Mouse (Mus musculus): ENCODE results near the gene Galnt10. TPM values are rescaled to one million over a fixed set of nuclear protein-coding genes. Genes with fewer than 3 reads are reported as not detected.

Gene Galnt10
- polyA plus RNA-seq, 1 experiment from 2014 or later = 18.4 TPM

- Histone ChIP-seq H3K9ac (ENCODE audit: low read depth, low read length) (no peak overlapping the region), H3K27ac (peak overlapping the region; percentile 37; the same call in 1 of the 2 replicates), H3K4me2 (ENCODE audit: low read length) (peak overlapping the region; percentile 33; the same call in 1 of the 2 replicates), H3K4me1 (replicated peaks; ENCODE audit: insufficient read depth, low read length) (peaks cover 31% of the 10 kb centered on the region), H3K9me3 (replicated peaks; ENCODE audit: low read length) (no peaks in the 10 kb centered on the region), H3K36me3 (ENCODE audit: insufficient read depth, low read length) (no peaks in the 10 kb centered on the region), H3K4me3 (replicated peaks; ENCODE audit: low read depth, low read length) (no peak overlapping the region), H3K27me3 (ENCODE audit: insufficient read depth, low read length) (no peaks in the 10 kb centered on the region)
- no peak for TF ChIP-seq CTCF (IDR thresholded peaks at IDR 0.05; ENCODE audit: low read depth)
- ATAC-seq (replicated peaks; ENCODE audit: low FRiP score, low read depth) (no peak), DNase-seq (ENCODE audit: low spot score) (peak; percentile 50)
- WGBS = 25% methylated on average over 10 of the region's 10 CpGs
Measured at GRCm38 (mm10) chr11:57685689-57686454, 40.6 kb downstream of the Galnt10 start.

GRCm38 (mm10) chr11:57686797-57687196 is 41.6 kb downstream of the Galnt10 start:
- H3K4me1 ChIP-seq (replicated peaks; ENCODE audit: insufficient read depth, low read length) = peaks cover 31% of the 10 kb centered on the region
- no peak for TF ChIP-seq CTCF (IDR thresholded peaks at IDR 0.05; ENCODE audit: low read depth)

DNA sequence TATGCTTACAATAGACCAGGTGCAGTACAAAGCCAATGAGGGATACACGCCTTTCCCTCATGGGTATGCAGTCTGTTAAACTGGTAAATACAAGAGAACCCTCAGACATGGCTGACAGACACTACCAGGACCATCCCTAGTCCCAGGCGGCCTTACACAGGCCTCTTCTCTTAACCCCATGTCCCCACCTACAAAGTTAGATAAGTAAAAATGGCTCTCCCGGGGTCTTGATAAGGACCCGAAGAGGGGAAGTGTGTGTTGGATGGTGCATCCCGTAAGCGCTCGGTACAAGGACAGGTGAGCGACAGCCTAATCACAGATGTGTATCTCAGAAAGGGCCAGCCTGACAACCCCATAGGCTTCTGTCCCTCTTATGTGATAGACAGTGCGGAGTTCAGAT is 42.0 kb downstream of the Galnt10 start:
- Histone ChIP-seq H3K27ac (no peak overlapping the region), H3K4me1 (replicated peaks; ENCODE audit: insufficient read depth, low read length) (peaks cover 31% of the 10 kb centered on the region), H3K27me3 (ENCODE audit: insufficient read depth, low read length) (no peaks in the 10 kb centered on the region), H3K36me3 (ENCODE audit: insufficient read depth, low read length) (no peaks in the 10 kb centered on the region), H3K9ac (ENCODE audit: low read depth, low read length) (no peak overlapping the region), H3K4me2 (ENCODE audit: low read length) (no peak overlapping the region), H3K4me3 (replicated peaks; ENCODE audit: low read depth, low read length) (no peak overlapping the region), H3K9me3 (replicated peaks; ENCODE audit: low read length) (no peaks in the 10 kb centered on the region)
- DNase-seq (ENCODE audit: low spot score) (no peak), ATAC-seq (replicated peaks; ENCODE audit: low FRiP score, low read depth) (no peak)
- TF ChIP-seq CTCF (IDR thresholded peaks at IDR 0.05; ENCODE audit: low read depth) = no peak
- WGBS = 96% methylated on average over 9 of the region's 9 CpGs

More at GRCm38 (mm10) chr11:57686797-57687196, 41.6 kb downstream of the Galnt10 start:
- no peak for ATAC-seq (replicated peaks; ENCODE audit: low FRiP score, low read depth)
- no peaks in the 10 kb centered on the region for H3K36me3 ChIP-seq (ENCODE audit: insufficient read depth, low read length)
- WGBS = 84% methylated on average over 12 of the region's 12 CpGs
- no peaks in the 10 kb centered on the region for H3K9me3 ChIP-seq (replicated peaks; ENCODE audit: low read length)
- DNase-seq (ENCODE audit: low spot score) = no peak
- H3K9ac ChIP-seq (ENCODE audit: low read depth, low read length) = no peak overlapping the region
- no peak overlapping the region for H3K27ac ChIP-seq
- H3K4me2 ChIP-seq (ENCODE audit: low read length) = no peak overlapping the region
- no peaks in the 10 kb centered on the region for H3K27me3 ChIP-seq (ENCODE audit: insufficient read depth, low read length)
- H3K4me3 ChIP-seq (replicated peaks; ENCODE audit: low read depth, low read length) = no peak overlapping the region

DNA sequence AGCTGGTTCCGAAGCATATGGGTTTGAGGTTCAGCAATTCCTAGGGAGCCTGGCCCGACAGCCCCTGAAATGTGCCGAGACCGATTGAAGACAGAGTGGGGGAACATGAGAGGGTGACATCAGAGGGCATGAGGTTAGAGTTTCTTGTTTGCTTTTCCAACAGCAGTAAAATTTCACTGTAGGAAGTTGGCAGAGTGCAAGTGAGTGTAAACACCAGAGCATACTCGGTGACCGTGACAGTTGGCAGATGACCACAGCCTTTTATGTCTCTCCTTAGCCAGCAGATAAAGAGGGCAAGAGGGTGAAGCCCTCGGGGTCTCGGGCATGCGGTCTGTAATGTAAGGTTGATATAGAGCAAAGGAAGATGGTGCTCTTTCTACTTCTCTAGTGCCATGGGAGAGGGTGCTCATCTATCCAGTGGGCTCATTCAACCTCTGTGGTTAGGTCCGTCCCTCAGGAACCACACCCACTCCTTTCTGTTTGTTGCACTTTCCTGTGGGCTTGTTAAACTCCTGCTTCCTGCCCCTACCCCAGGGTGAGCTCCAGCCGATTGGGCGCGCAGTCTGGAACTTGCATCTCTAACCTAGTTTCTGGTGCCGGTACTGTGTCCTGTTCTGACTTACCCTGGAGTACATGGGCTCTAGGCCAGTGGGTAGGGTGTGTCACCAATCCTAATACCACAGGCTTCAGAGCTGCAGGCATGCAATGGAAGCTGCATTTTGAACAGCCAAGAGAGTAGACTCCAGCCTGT is 43.1 kb downstream of the Galnt10 start:
- H3K4me2 ChIP-seq (ENCODE audit: low read length) = no peak overlapping the region
- H3K4me3 ChIP-seq (replicated peaks; ENCODE audit: low read depth, low read length) = no peak overlapping the region
- H3K4me1 ChIP-seq (replicated peaks; ENCODE audit: insufficient read depth, low read length) = peaks cover 31% of the 10 kb centered on the region
- 29% methylated on average over 14 of the region's 14 CpGs for WGBS
- no peak overlapping the region for H3K9ac ChIP-seq (ENCODE audit: low read depth, low read length)
- no peak for TF ChIP-seq CTCF (IDR thresholded peaks at IDR 0.05; ENCODE audit: low read depth)
- no peaks in the 10 kb centered on the region for H3K27me3 ChIP-seq (ENCODE audit: insufficient read depth, low read length)
- no peaks in the 10 kb centered on the region for H3K36me3 ChIP-seq (ENCODE audit: insufficient read depth, low read length)
- ATAC-seq (replicated peaks; ENCODE audit: low FRiP score, low read depth) (no peak; the same call in 1 of the 2 replicates), DNase-seq (ENCODE audit: low spot score) (peak; percentile 71)
- H3K27ac ChIP-seq = peak overlapping the region; percentile 9; the same call in 1 of the 2 replicates
- H3K9me3 ChIP-seq (replicated peaks; ENCODE audit: low read length) = no peaks in the 10 kb centered on the region

DNA sequence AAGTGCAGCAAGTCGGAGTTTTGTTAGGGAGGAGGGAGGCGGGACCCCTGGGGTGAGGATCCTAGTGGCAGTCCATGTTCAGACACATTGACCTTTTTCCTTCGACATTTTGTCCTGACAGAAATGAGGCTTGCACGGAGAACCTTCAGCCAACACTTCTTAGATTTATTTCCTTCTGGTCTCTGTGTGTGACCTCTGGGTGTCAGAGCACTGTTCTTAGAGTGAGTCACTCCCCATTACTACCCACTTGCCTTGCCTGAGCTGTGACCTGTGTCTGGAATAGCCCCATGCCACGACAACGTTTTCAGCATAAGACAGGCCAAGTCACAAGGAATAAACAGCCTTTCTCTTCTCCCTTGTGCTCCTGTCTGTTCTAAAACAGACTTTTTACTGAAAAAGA is 44.6 kb downstream of the Galnt10 start:
- 32% methylated on average over 6 of the region's 6 CpGs for WGBS
- H3K36me3 ChIP-seq (ENCODE audit: insufficient read depth, low read length) = no peaks in the 10 kb centered on the region
- ATAC-seq (replicated peaks; ENCODE audit: low FRiP score, low read depth) (no peak), DNase-seq (ENCODE audit: low spot score) (no peak)
- no peaks in the 10 kb centered on the region for H3K27me3 ChIP-seq (ENCODE audit: insufficient read depth, low read length)
- H3K9ac ChIP-seq (ENCODE audit: low read depth, low read length) = no peak overlapping the region
- no peak overlapping the region for H3K27ac ChIP-seq
- H3K4me3 ChIP-seq (replicated peaks; ENCODE audit: low read depth, low read length) = no peak overlapping the region
- TF ChIP-seq CTCF (IDR thresholded peaks at IDR 0.05; ENCODE audit: low read depth) = no peak
- no peak overlapping the region for H3K4me2 ChIP-seq (ENCODE audit: low read length)
- H3K4me1 ChIP-seq (replicated peaks; ENCODE audit: insufficient read depth, low read length) = peaks cover 26% of the 10 kb centered on the region
- H3K9me3 ChIP-seq (replicated peaks; ENCODE audit: low read length) = no peaks in the 10 kb centered on the region

DNA sequence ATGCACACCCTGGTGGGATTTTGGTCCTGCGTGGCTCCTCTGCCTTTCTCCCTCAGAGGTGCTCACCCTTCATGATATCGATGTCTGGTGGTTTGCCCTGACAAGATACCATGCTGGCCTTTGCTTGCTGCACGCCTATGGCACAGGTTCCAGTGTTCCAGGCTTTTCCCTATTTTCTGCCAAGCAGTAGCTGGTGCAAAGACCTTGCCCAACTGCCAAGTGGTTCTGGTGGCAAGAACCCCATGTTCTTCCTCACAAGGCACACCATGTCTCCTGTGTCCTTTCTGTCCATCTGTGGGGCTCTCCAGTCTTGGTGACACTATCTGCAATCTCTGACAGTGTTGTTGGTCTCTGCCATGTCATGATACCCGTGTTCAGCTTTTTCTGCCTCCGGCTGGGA is 45.6 kb downstream of the Galnt10 start:
- peaks cover 22% of the 10 kb centered on the region for H3K4me1 ChIP-seq (replicated peaks; ENCODE audit: insufficient read depth, low read length)
- no peaks in the 10 kb centered on the region for H3K27me3 ChIP-seq (ENCODE audit: insufficient read depth, low read length)
- no peaks in the 10 kb centered on the region for H3K36me3 ChIP-seq (ENCODE audit: insufficient read depth, low read length)
- H3K4me3 ChIP-seq (replicated peaks; ENCODE audit: low read depth, low read length) = no peak overlapping the region
- TF ChIP-seq CTCF (IDR thresholded peaks at IDR 0.05; ENCODE audit: low read depth) = no peak
- H3K9me3 ChIP-seq (replicated peaks; ENCODE audit: low read length) = no peaks in the 10 kb centered on the region
- DNase-seq (ENCODE audit: low spot score) (no peak), ATAC-seq (replicated peaks; ENCODE audit: low FRiP score, low read depth) (no peak)
- no peak overlapping the region for H3K4me2 ChIP-seq (ENCODE audit: low read length)
- no peak overlapping the region for H3K27ac ChIP-seq
- H3K9ac ChIP-seq (ENCODE audit: low read depth, low read length) = no peak overlapping the region
- 93% methylated on average over 5 of the region's 5 CpGs for WGBS
